Mouse (Mus musculus) granulocyte monocyte progenitor cell, adult 5-6 weeks (primary cell): Measurements from ENCODE around the gene Dnhd1. TPM values are rescaled to one million over a fixed set of nuclear protein-coding genes. Genes with fewer than 3 reads are reported as not detected.

ENCODE experiments used
- total RNA-seq, 2 experiments: library from RNA; stranded (forward) in 1 of 2; stranded (reverse) in 1 of 2; fragments of 200-712, 200-1000 nt in 1 of 2; fragments of >200 nt in 1 of 2; fragmentation: Nextera tagmentation in 1 of 2; gene quantifications; 2 replicates each; pipeline ENCODE4 v1.2.3; 2014 to 2017

Gene Dnhd1
- total RNA-seq, 2 experiments from 2014 or later, result 0.45 to 1.2 TPM

Other genes starting within 250 kb of the Dnhd1 start
- not detected in 2 replicates for gene Cnga4, start 246.3 kb upstream of the Dnhd1 start, total RNA-seq (2014; fragmentation: Nextera tagmentation)
- not detected in 2 replicates for gene Cnga4, start 246.3 kb upstream of the Dnhd1 start, total RNA-seq (2017)
- not detected in 2 replicates for gene Cckbr, start 225.1 kb upstream of the Dnhd1 start, total RNA-seq (2014; fragmentation: Nextera tagmentation)
- not detected in 2 replicates for gene Cckbr, start 225.1 kb upstream of the Dnhd1 start, total RNA-seq (2017)
- not detected in 2 replicates for gene Cavin3, start 168.5 kb upstream of the Dnhd1 start, total RNA-seq (2014; fragmentation: Nextera tagmentation)
- 0.05 and 1.1 TPM in 2 replicates for gene Cavin3, start 168.5 kb upstream of the Dnhd1 start, total RNA-seq (2017)
- gene Smpd1, start 96.5 kb upstream of the Dnhd1 start, total RNA-seq (2014; fragmentation: Nextera tagmentation), result 11.5 and 13.8 TPM in 2 replicates
- gene Smpd1, start 96.5 kb upstream of the Dnhd1 start, total RNA-seq (2017), result 11.3 and 22.4 TPM in 2 replicates
- gene Apbb1, start 69.2 kb upstream of the Dnhd1 start, total RNA-seq (2014; fragmentation: Nextera tagmentation), result 0.81 TPM in 1 of 2 replicates, not detected in the other
- gene Apbb1, start 69.2 kb upstream of the Dnhd1 start, total RNA-seq (2017), result 0.05 TPM in 1 of 2 replicates, not detected in the other
- gene Hpx, start 50.7 kb upstream of the Dnhd1 start, total RNA-seq (2014; fragmentation: Nextera tagmentation), result not detected in 2 replicates
- gene Hpx, start 50.7 kb upstream of the Dnhd1 start, total RNA-seq (2017), result not detected in 2 replicates
- gene Trim3, start 17.3 kb upstream of the Dnhd1 start, total RNA-seq (2014; fragmentation: Nextera tagmentation), result 1.7 and 5.4 TPM in 2 replicates
- gene Trim3, start 17.3 kb upstream of the Dnhd1 start, total RNA-seq (2017), result 1.4 and 5.0 TPM in 2 replicates
- 39.1 and 49.7 TPM in 2 replicates for gene Timm10b, start 10.8 kb upstream of the Dnhd1 start, total RNA-seq (2014; fragmentation: Nextera tagmentation)
- 72.1 and 77.6 TPM in 2 replicates for gene Timm10b, start 10.8 kb upstream of the Dnhd1 start, total RNA-seq (2017)
- gene Arfip2, start 10.4 kb upstream of the Dnhd1 start, total RNA-seq (2014; fragmentation: Nextera tagmentation), result 23.8 and 31.4 TPM in 2 replicates
- 47.1 and 85.6 TPM in 2 replicates for gene Arfip2, start 10.4 kb upstream of the Dnhd1 start, total RNA-seq (2017)
- gene Gm45799, start 10.3 kb upstream of the Dnhd1 start, total RNA-seq (2014; fragmentation: Nextera tagmentation), result 28.7 TPM in 1 of 2 replicates, not detected in the other
- gene Gm45799, start 10.3 kb upstream of the Dnhd1 start, total RNA-seq (2017), result 0.99 TPM in 1 of 2 replicates, not detected in the other
- gene Ilk, start 85.8 kb downstream of the Dnhd1 start, total RNA-seq (2014; fragmentation: Nextera tagmentation), result 167 and 168 TPM in 2 replicates
- gene Ilk, start 85.8 kb downstream of the Dnhd1 start, total RNA-seq (2017), result 81.6 and 87.8 TPM in 2 replicates
- gene Rrp8, start 86.6 kb downstream of the Dnhd1 start, total RNA-seq (2014; fragmentation: Nextera tagmentation), result 35.7 and 68.6 TPM in 2 replicates
- 35.7 and 40.9 TPM in 2 replicates for gene Rrp8, start 86.6 kb downstream of the Dnhd1 start, total RNA-seq (2017)
- gene Taf10, start 93.5 kb downstream of the Dnhd1 start, total RNA-seq (2014; fragmentation: Nextera tagmentation), result 221 and 237 TPM in 2 replicates
- gene Taf10, start 93.5 kb downstream of the Dnhd1 start, total RNA-seq (2017), result 207 and 251 TPM in 2 replicates
- 46.8 and 52.4 TPM in 2 replicates for gene Tpp1, start 101.4 kb downstream of the Dnhd1 start, total RNA-seq (2014; fragmentation: Nextera tagmentation)
- gene Tpp1, start 101.4 kb downstream of the Dnhd1 start, total RNA-seq (2017), result 18.5 and 26.1 TPM in 2 replicates
- gene Dchs1, start 136.8 kb downstream of the Dnhd1 start, total RNA-seq (2014; fragmentation: Nextera tagmentation), result not detected in 2 replicates
- gene Dchs1, start 136.8 kb downstream of the Dnhd1 start, total RNA-seq (2017), result not detected in 2 replicates
- 133 and 143 TPM in 2 replicates for gene Mrpl17, start 160.3 kb downstream of the Dnhd1 start, total RNA-seq (2014; fragmentation: Nextera tagmentation)
- 62.2 and 81.9 TPM in 2 replicates for gene Mrpl17, start 160.3 kb downstream of the Dnhd1 start, total RNA-seq (2017)